Mouse (Mus musculus) embryonic fibroblast, embryonic 13.5 days (primary cell): Measurements from ENCODE around the gene Gm6217.

ENCODE experiments used
- CTCF ChIP-seq: IDR thresholded peaks from 2 replicates; pipeline ENCODE4 v1.5.1; 2011; ENCODE audit warnings: mild to moderate bottlenecking, control low read depth, low read length, moderate library complexity, borderline replicate concordance; ENCODE audit not compliant: insufficient read depth
- POLR2A ChIP-seq: IDR thresholded peaks from 2 replicates; pipeline ENCODE4 v1.6.1; 2011; ENCODE audit warnings: low read depth, mild to moderate bottlenecking, control low read depth, low read length, moderate library complexity

- TF ChIP-seq CTCF (no peak), POLR2A (no peak)
Measured at GRCm38 (mm10) chr1:82973901-82974300, 42.7 kb upstream of the Gm6217 start.
